Mouse (Mus musculus): ENCODE data around the gene Prelp.

The Prelp gene

GRCm38 (mm10) chr1:133915115-133915514 lies 6.1 kb downstream of the Prelp start:
- Histone ChIP-seq H3K36me3 (ENCODE audit: insufficient read depth, low read length) (no peaks in the 10 kb centered on the region), H3K9me3 (ENCODE audit: low read length) (no peaks in the 10 kb centered on the region), H3K4me3 (replicated peaks; ENCODE audit: low read length) (no peak overlapping the region), H3K4me1 (replicated peaks; ENCODE audit: low read depth, low read length) (peaks cover 41% of the 10 kb centered on the region), H3K27me3 (ENCODE audit: insufficient read depth, low read length) (peaks cover 26% of the 10 kb centered on the region)
- TF ChIP-seq CTCF (conservative IDR thresholded peaks at IDR 0.05; ENCODE audit: low read length) (no peak), NANOG (IDR thresholded peaks at IDR 0.05; ENCODE audit: borderline replicate concordance, low read length) (no peak), POU5F1 (IDR thresholded peaks at IDR 0.05; ENCODE audit: borderline replicate concordance, low read length) (no peak)

GRCm38 (mm10) chr1:133913018-133913417 lies 8.2 kb downstream of the Prelp start:
- no peaks in the 10 kb centered on the region for H3K36me3 ChIP-seq (ENCODE audit: insufficient read depth, low read length)
- TF ChIP-seq CTCF (conservative IDR thresholded peaks at IDR 0.05; ENCODE audit: low read length) (no peak), POU5F1 (IDR thresholded peaks at IDR 0.05; ENCODE audit: borderline replicate concordance, low read length) (no peak), NANOG (IDR thresholded peaks at IDR 0.05; ENCODE audit: borderline replicate concordance, low read length) (no peak)
- H3K4me3 ChIP-seq (replicated peaks; ENCODE audit: low read length): no peak overlapping the region
- no peaks in the 10 kb centered on the region for H3K9me3 ChIP-seq (ENCODE audit: low read length)
- H3K4me1 ChIP-seq (replicated peaks; ENCODE audit: low read depth, low read length): peaks cover 43% of the 10 kb centered on the region
- peaks cover 34% of the 10 kb centered on the region for H3K27me3 ChIP-seq (ENCODE audit: insufficient read depth, low read length)

GRCm38 (mm10) chr1:133911456-133911855 lies 9.8 kb downstream of the Prelp start:
- H3K36me3 ChIP-seq (ENCODE audit: insufficient read depth, low read length): no peaks in the 10 kb centered on the region
- H3K27me3 ChIP-seq (ENCODE audit: insufficient read depth, low read length): peaks cover 49% of the 10 kb centered on the region
- H3K9me3 ChIP-seq (ENCODE audit: low read length): no peaks in the 10 kb centered on the region
- H3K4me3 ChIP-seq (replicated peaks; ENCODE audit: low read length): no peak overlapping the region
- peaks cover 39% of the 10 kb centered on the region for H3K4me1 ChIP-seq (replicated peaks; ENCODE audit: low read depth, low read length)
- TF ChIP-seq NANOG (IDR thresholded peaks at IDR 0.05; ENCODE audit: borderline replicate concordance, low read length) (no peak), CTCF (conservative IDR thresholded peaks at IDR 0.05; ENCODE audit: low read length) (peak; percentile 99)

GRCm38 (mm10) chr1:133911008-133911407 lies 10.2 kb downstream of the Prelp start:
- no peaks in the 10 kb centered on the region for H3K9me3 ChIP-seq (ENCODE audit: low read length)
- H3K4me3 ChIP-seq (replicated peaks; ENCODE audit: low read length): no peak overlapping the region
- H3K4me1 ChIP-seq (replicated peaks; ENCODE audit: low read depth, low read length): peaks cover 39% of the 10 kb centered on the region
- H3K27me3 ChIP-seq (ENCODE audit: insufficient read depth, low read length): peaks cover 54% of the 10 kb centered on the region
- no peaks in the 10 kb centered on the region for H3K36me3 ChIP-seq (ENCODE audit: insufficient read depth, low read length)
- TF ChIP-seq NANOG (IDR thresholded peaks at IDR 0.05; ENCODE audit: borderline replicate concordance, low read length): no peak

DNA sequence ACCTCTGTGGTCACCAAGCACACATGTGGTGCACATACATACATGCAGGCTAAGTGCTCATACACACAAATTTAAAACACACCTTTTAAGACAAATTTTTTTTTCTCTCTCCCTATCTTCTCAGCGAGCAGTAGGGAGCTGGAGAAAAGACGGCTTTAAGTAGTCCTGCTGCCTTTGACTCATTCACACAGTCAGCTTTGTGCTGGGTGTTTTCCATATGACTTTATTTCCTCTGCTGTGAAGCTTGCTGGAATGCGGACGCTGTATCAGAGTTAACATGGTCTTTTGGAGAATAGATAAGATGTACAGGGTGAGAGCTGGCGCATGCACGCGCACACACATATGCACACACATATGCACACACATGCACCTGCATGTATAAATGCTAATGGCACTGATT lies 11.1 kb downstream of the Prelp start:
- H3K4me3 ChIP-seq (replicated peaks; ENCODE audit: low read length): no peak overlapping the region
- no peaks in the 10 kb centered on the region for H3K9me3 ChIP-seq (ENCODE audit: low read length)
- H3K36me3 ChIP-seq (ENCODE audit: insufficient read depth, low read length): no peaks in the 10 kb centered on the region
- H3K4me1 ChIP-seq (replicated peaks; ENCODE audit: low read depth, low read length): peaks cover 38% of the 10 kb centered on the region
- no peak for TF ChIP-seq CTCF (conservative IDR thresholded peaks at IDR 0.05; ENCODE audit: low read length)
- no peak for TF ChIP-seq POU5F1 (IDR thresholded peaks at IDR 0.05; ENCODE audit: borderline replicate concordance, low read length)
- TF ChIP-seq NANOG (IDR thresholded peaks at IDR 0.05; ENCODE audit: borderline replicate concordance, low read length): no peak
- peaks cover 60% of the 10 kb centered on the region for H3K27me3 ChIP-seq (ENCODE audit: insufficient read depth, low read length)

DNA sequence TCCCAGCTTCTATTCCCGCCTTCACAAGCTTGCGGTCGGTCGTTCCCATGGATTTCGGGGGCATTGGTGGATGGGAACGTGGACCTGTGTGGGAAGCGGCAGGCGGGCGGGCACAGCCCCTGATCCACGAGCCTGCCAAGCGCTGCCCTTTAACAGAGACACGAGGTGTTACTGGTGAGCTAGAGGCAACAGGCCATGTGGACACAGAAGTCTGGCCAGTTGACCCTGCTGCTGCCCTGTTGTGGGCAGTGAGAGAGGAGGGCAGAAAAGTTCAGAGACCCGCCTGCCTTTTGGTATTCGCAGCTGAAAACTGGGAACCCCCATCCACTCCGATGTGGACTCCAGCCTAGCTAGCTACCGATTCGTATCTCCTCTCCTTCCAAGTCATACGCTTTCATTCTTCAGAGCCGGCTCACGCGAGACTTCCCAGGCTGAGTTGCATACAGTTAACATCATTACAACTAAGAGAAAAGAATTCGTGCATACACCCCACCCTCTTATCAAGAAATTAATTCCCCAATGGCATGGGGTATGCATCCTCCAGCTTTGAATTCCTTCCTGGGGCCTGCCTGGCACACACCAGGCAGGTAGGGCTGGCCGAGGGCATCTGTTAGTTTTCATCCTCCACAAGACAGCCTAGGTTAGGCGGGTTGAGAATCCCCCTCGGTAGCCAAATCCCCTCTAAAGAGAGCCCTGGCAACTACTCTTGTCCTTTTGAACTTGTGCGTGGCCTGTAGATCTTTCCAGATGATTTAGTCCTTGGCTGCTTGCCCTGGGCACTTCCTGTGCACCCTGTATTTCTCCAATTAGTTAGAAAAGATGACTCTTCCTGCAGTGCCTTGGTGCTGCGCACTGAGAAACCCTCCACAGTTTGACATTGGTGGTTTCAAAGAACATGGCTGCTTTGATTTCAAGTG lies 12.3 kb downstream of the Prelp start:
- peaks cover 60% of the 10 kb centered on the region for H3K27me3 ChIP-seq (ENCODE audit: insufficient read depth, low read length)
- no peaks in the 10 kb centered on the region for H3K9me3 ChIP-seq (ENCODE audit: low read length)
- H3K4me3 ChIP-seq (replicated peaks; ENCODE audit: low read length): peak overlapping the region; percentile 73
- TF ChIP-seq POU5F1 (IDR thresholded peaks at IDR 0.05; ENCODE audit: borderline replicate concordance, low read length) (no peak), NANOG (IDR thresholded peaks at IDR 0.05; ENCODE audit: borderline replicate concordance, low read length) (no peak), CTCF (conservative IDR thresholded peaks at IDR 0.05; ENCODE audit: low read length) (no peak)
- no peaks in the 10 kb centered on the region for H3K36me3 ChIP-seq (ENCODE audit: insufficient read depth, low read length)
- peaks cover 31% of the 10 kb centered on the region for H3K4me1 ChIP-seq (replicated peaks; ENCODE audit: low read depth, low read length)

DNA sequence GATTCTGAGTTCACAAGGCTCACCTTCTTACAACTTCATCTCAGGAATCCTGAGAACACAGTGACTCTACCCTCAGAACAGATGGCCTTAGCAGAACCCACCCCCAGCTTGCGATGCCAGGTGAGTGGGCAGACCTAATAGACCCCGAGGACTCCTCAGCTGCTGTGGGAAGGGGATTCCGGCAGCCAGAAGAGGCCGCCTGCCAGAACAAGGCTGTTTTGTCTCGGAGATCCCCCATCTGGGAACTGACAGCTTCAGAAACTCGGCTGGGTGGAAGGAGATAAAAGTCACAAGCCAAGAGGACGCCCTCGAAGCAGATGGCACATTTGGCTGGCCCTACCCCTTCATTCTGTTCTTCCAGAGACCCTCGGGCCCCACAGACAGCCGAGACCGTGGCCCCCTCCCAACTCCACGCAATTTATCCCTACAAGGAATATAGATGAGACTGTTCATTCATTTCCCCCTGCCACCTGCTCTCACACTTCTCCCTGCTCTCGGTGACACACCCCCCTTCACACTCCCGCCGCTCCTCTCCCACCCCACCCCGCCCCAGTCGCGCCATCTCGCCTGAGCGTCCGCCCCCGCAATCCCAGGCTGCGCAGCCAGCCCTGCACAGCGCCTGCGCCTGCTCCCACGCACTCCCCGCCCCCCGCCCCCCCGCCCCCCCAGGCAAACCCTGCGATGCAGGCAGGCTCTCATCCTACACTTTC lies 13.1 kb downstream of the Prelp start, which contains the start of gene Optc:
Gene Optc, minus strand, starts transcription at position 51 of the 710 bp plus-strand sequence.
- Histone ChIP-seq H3K36me3 (ENCODE audit: insufficient read depth, low read length) (no peaks in the 10 kb centered on the region), H3K4me1 (replicated peaks; ENCODE audit: low read depth, low read length) (peaks cover 31% of the 10 kb centered on the region), H3K4me3 (replicated peaks; ENCODE audit: low read length) (peak within 1 kb of the TSS; percentile 73), H3K27me3 (ENCODE audit: insufficient read depth, low read length) (peaks cover 66% of the 10 kb centered on the region), H3K9me3 (ENCODE audit: low read length) (no peaks in the 10 kb centered on the region)
- TF ChIP-seq CTCF (conservative IDR thresholded peaks at IDR 0.05; ENCODE audit: low read length) (no peak), NANOG (IDR thresholded peaks at IDR 0.05; ENCODE audit: borderline replicate concordance, low read length) (no peak)

DNA sequence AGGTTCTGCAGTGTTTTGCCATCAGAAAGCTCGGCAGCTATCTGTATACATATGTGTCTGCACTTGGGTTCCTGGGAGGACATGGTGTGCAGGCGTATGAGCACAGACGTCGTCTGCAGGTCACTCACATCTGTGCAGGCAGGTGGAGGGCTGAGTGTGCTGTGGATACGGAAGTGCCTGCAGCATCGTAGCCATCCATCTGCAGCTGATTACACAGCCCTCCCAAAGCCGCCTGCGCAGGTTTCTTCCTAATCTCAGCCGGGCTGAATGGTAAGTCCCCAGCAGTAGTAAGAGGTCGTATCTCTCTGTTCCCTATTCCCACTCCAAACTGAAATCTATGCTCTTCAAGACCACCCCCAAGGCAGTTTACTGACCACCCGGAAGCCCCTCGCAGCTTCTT lies 14.8 kb downstream of the Prelp start:
- TF ChIP-seq NANOG (IDR thresholded peaks at IDR 0.05; ENCODE audit: borderline replicate concordance, low read length) (no peak), CTCF (conservative IDR thresholded peaks at IDR 0.05; ENCODE audit: low read length) (no peak), POU5F1 (IDR thresholded peaks at IDR 0.05; ENCODE audit: borderline replicate concordance, low read length) (no peak)
- Histone ChIP-seq H3K4me1 (replicated peaks; ENCODE audit: low read depth, low read length) (peaks cover 23% of the 10 kb centered on the region), H3K9me3 (ENCODE audit: low read length) (no peaks in the 10 kb centered on the region), H3K27me3 (ENCODE audit: insufficient read depth, low read length) (peaks cover 82% of the 10 kb centered on the region), H3K4me3 (replicated peaks; ENCODE audit: low read length) (no peak overlapping the region), H3K36me3 (ENCODE audit: insufficient read depth, low read length) (no peaks in the 10 kb centered on the region)
